ENCODE assay signal across 17 mouse cellular contexts in genomic region chr8:57647566-57647965, GRCm38 (mm10).
"Had no signal": no experiment of that assay in that cellular context is flagged by ENCODE, and none has a peak within 500 bp of the region (broad histone marks: within the 10 kb centered on the region; RNA-seq: fewer than 3 reads in every experiment).

No protein-coding gene starts in this region.

- H3K27me3 ChIP-seq: limb, embryonic 12.5 days; limb, embryonic 15.5 days; midbrain, embryonic 12.5 days; neural tube, embryonic 13.5 days had no signal

- ATAC-seq: liver, postnatal 0 days; lung, postnatal 0 days; midbrain, embryonic 15.5 days had no signal

- H3K27ac ChIP-seq: limb, embryonic 12.5 days; limb, embryonic 15.5 days; liver, embryonic 14.5 days; macrophage; midbrain, embryonic 12.5 days; midbrain, embryonic 15.5 days; neural tube, embryonic 13.5 days had no signal

- H3K4me3 ChIP-seq: limb, embryonic 12.5 days; limb, embryonic 15.5 days; midbrain, embryonic 12.5 days; midbrain, embryonic 15.5 days; neural tube, embryonic 13.5 days had no signal

- H3K9ac ChIP-seq: limb, embryonic 12.5 days; limb, embryonic 15.5 days; liver, embryonic 14.5 days; liver, postnatal 0 days; lung, embryonic 14.5 days; midbrain, embryonic 12.5 days; midbrain, embryonic 15.5 days; neural tube, embryonic 13.5 days had no signal

- H3K4me2 ChIP-seq: limb, embryonic 12.5 days; limb, embryonic 15.5 days; liver, embryonic 11.5 days; lung, embryonic 14.5 days; midbrain, embryonic 12.5 days; midbrain, embryonic 15.5 days; neural tube, embryonic 13.5 days had no signal

- DNase-seq: kidney, adult 18-20 months; kidney, adult 9 months; kidney, postnatal 14 days; left cerebral cortex, postnatal 4 days; liver, postnatal 0 days; right cerebral cortex, postnatal 25 days; thymus, postnatal 25 days had no signal

- H3K36me3 ChIP-seq: limb, embryonic 12.5 days; midbrain, embryonic 12.5 days; midbrain, embryonic 15.5 days; neural tube, embryonic 13.5 days had no signal

- H3K9me3 ChIP-seq: limb, embryonic 12.5 days; limb, embryonic 15.5 days; midbrain, embryonic 12.5 days; midbrain, embryonic 15.5 days; neural tube, embryonic 13.5 days had no signal
